Mouse (Mus musculus): ENCODE data around the gene Fam13a.

Fam13a gene

GRCm38 (mm10) chr6:58998528-58998927 is 25.8 kb downstream of the Fam13a start:
- no peak for DNase-seq

DNA sequence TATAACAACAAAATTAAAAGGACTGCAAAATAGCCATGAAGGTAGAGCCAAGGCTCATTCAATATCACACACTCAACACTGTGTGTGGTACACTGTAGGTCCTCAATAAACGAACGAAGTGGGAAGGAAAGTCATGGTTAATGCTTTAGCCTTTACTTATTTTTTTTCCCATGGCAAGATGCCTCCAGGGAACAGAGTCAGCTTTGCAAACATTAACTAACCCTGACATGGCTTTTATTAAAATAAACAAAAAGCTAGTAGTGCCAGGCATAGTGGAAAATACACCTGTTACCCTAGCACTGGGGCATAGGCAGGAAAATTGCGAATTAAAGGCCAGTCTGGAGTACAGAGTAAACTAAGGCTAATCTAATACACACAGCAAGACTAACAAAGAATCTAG is 35.2 kb downstream of the Fam13a start:
- no peak for DNase-seq

- DNase-seq = no peak
These were observed 35.6 kb downstream of the Fam13a start for GRCm38 (mm10) chr6:58988706-58989105.

GRCm38 (mm10) chr6:58987166-58987565 is 37.2 kb downstream of the Fam13a start:
- no peak for DNase-seq

- peak; percentile 12 for DNase-seq
These were observed 39.2 kb downstream of the Fam13a start for GRCm38 (mm10) chr6:58985186-58985585.

- DNase-seq = no peak
These were observed 49.1 kb downstream of the Fam13a start for GRCm38 (mm10) chr6:58975249-58975648.

DNA sequence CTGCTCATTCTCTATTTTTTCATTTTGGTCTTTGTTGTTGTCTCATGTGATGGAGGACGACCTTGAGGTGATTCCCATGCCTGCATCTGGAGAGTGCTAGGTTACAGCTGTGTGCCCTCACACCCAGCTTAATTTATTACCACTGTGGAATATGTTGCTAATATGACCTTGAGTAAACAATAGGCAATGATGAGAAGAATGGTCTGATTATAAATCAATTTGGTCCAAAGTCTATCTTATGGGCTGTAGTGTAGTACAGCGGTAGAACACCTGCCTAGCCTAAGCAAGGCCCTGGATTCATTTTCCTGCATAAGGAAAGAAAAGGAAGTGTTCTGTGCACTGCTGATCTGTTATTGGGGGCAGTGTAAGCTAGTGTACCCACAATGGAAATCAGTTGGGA is 49.9 kb downstream of the Fam13a start:
- no peak for DNase-seq

GRCm38 (mm10) chr6:58972873-58973272 is 51.5 kb downstream of the Fam13a start:
- DNase-seq = no peak

DNA sequence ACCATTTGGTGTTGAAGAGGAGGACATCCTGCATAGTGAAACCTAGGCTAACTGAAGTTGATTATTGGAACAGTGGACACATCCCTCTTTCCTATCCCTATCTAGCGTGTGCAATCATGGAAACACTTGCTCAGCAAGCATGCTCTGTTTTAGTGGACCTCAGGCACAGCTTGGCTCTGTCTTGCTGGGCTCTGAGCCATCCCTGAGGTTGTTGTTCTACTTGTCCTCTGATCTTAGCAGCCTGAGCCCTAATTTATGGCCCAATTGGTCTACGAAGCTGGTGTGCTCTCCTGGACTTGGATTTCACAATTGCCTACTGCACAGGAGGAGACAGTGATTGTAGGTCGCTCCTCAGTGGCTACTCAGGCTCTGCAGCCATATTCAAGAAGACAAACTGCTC is 56.1 kb downstream of the Fam13a start:
- DNase-seq = no peak

DNA sequence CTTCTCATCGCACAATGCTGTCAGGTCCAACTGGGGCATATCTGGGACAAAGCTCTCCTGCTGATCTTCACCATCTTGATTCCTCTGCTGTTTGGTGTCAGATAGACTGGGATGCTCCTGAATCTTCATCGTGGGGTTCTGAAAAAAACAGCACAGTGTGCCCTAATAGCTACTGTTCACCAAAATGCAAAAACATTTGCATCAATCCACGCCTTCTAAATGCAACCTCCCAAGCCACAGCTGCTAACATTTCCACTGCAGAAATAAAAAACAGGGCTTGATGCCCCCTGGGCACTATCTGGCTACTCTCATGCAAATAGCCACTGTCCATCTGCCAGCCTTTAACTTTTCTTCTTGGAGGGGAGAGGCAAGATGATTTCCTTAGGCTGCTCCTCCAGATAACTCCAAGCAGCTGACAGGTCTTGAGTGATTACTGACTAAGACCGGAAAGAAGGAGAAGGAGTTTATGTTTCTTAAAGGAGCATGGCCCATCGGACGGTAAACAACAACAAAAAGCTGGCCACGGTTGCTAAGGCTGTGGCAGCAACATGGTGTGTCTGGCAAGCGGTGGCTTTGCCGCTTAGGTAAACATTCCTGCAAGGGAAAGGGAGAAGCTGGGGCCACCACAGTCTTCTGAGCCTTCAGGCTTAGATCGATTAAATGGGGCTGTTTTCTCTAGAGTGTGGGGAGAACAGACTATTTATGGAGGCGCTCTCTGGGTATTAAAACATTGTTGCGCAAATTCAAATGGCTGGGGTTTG is 59.1 kb downstream of the Fam13a start:
- peak; percentile 20 for DNase-seq

- no peak for DNase-seq
These were observed 59.8 kb downstream of the Fam13a start for GRCm38 (mm10) chr6:58964565-58964964.

DNA sequence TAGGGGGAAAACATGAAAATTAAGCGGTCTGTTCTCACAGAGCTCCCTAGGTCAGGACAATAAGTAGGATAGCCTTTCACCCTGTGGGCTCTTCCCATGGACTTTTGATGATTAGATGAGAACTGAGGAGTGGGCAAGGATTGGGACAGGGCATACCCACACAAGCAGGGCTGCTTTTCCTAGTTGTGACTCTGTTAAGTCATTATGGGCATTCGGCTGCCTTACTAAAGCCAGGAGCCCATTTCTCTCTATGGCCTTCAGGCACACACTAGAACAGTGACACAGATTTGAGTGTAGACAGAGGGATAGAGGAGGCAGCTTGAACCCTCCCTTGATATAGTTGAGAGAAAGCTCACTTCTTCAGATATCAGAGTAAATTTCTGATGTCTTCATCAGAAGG is 60.3 kb downstream of the Fam13a start:
- no peak for DNase-seq

DNA sequence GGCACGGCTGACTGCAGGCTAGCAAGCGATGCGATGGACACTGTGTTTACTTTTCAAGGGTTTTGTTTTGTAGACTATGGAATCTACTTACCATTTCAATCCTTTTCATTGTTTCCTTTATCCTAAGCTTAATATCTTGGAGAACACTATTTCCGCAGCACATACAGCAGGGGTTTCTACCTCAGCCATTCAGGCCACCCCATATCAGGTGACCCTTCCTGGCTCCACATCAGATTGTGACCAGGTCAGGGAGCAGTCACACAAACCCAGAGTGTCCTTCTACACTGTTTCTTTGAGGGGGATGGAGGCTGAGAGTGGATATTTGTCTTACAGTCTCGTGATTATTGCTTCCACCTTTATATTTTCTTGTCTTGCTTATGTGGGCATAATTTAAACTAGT is 61.7 kb downstream of the Fam13a start:
- DNase-seq = no peak

DNA sequence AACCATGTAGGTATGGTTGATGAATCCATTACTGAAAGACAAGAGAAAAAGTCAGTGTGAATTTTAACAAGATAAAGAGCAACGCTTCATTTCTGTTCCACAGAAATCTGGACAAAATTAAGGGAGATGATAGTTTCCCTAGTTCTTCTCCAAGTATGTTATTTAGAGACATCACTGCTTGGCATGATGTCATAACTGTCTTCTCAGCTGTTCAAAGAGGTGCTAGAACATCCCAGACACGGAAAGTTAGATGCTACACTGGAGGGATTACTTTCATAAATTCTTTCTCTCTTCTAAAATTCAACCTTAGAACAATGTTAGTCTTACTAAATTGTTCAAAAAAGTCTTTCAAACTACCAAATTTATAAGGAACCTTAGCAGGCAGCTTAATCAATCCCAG is 63.8 kb downstream of the Fam13a start:
- no peak for DNase-seq

DNA sequence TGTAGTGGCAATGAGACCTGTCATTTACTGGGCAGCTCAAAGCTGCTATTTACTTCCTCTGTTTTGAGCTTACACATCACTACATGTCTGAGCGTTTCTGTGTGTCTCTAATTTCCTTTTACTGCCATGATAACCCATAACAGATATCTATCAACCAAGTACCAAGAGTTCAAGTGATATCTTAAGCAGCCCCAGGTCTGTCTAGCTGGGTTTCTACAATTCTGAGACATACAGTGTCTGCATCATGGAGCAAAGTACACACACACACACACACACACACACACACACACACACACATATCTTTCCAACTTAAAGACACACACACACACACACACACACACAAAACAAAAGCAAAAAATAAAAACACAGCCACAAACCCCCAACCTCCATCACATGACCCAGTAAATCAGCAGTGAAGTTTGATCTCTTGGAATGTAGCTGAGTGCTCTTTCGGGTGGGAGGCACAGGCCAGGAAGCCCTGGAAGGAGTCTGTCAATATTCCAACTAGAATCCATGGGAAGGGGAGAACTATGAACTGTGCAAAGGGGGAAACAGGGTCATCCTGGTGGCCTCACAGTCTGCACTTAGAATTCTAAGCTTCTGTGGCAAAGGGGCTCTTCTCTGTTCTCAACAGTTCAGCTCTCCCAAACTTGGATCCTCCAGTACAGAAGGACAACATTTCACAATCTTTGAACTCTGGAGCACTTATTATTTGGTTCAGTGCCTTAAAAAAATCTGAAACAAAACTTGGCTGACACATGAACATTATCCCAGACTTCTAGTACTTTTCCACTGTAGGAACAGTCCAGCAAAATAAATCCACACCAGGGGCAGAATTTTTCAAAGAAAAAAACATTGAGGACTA is 73.0 kb downstream of the Fam13a start:
- no peak for DNase-seq

GRCm38 (mm10) chr6:58950410-58950809 is 73.9 kb downstream of the Fam13a start:
- no peak for DNase-seq

DNA sequence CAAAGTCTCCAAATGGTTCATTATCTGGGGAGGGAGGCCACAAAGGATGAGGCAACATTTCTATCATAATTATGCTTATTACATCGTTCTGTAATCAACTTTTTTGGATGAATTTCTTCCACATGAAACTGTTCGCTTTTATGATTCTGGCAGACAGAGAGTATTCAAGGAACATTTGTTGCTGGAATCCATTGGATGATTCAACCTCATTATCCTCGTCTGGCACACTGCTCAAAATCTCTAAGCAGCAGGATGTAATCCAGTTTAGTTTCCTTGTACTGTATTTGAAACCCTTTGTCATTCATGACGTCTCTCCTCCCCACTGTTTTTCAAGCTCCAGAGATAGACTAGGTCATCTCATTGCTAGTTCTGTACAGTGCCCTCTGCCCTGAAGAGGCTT is 77.5 kb downstream of the Fam13a start:
- peak; percentile 50 for DNase-seq

DNA sequence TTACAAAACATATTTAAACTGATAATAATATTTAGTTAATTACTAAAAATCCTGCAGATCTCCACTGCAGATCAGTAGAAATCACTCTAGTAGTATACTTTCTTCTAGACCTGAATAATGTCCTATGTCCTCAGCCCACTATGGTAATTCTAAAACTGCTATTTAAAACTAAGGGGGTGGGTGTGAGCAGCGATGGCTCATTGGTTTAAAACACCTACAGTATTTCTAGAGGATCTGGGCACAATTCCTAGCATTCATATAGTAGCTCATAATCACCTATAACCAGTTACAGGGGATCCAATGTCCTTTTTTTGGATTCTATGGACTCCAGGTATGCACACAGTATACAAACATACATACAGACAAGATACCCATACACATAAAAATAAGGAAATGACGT is 78.1 kb downstream of the Fam13a start:
- DNase-seq = no peak

GRCm38 (mm10) chr6:58943958-58944357 is 80.4 kb downstream of the Fam13a start:
- no peak for DNase-seq

DNA sequence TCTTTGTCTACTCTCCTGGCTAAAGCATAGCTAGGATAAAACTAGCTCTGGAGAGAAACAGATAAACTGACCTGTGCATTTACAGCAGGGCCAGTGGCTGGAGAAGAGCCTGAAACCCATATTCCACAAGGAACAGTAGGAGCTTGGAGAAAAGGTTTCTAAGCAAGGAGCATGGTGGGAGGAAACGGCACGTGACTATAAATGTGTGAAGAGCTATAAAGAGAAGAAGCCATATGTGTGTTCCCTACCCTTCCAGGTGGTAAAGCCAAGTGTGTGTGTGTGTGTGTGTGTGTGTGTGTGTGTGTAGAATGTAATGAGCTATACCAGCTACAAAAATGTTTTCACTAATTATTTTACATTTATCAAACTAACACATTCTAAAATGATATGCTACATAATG is 82.1 kb downstream of the Fam13a start:
- DNase-seq = no peak

GRCm38 (mm10) chr6:58937726-58938125 is 86.6 kb downstream of the Fam13a start:
- DNase-seq = no peak

DNA sequence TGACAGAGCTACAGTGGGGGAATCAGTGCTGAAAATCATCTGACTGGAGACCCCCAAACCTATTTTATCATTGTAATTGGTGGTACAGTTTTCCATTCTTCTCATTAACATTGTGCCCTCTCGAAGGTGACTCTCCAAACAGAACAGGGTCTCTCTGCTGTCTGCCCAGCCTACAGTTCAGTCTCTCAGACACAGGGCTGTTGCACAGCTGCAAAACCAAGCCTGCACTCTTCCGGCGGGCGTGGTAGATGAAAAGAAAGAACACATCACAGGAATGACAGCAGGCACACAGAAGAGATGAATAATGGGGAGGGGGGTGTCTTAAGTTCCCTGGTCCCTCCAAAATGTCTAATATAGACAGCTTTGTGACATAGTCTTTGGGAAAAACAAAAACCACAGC is 90.2 kb downstream of the Fam13a start:
- no peak for DNase-seq

DNA sequence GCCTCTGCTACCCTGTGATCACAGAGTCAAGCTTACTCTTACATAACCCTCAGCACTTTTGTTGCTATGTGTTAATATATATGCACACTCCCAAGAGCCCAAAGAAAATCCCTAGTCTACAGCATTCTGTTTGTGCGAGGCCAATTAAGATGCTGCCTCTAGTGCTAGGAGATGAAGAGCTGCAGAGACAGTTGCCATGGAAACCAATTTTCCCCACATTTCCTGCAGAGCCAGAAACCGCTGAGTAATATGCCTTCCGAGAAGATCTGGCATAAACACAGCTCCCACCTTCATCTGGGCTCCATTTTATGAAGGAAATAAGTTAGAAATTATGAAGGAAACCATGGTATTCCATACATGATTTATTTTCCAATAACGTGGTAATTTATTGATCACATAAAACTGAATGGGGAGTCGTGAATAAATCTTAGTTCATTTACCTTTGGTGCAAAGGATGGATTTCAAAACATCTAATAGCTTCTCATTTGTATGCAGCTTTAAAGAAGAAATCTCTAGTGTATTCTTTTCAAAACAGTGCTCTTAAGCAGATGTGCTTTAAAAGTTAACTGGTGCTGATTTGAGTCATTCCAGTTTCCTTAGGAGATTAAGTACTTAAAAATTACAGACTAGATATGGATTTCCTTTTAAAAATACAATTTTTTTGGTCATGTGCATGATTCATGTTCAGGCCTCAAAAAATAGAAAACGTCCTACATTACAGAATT is 91.0 kb downstream of the Fam13a start:
- DNase-seq = peak; percentile 94
